Mouse (Mus musculus) monocyte, adult 59 days (primary cell): ENCODE data around the gene Ndufb10. TPM values are rescaled to one million over a fixed set of nuclear protein-coding genes. Genes with fewer than 3 reads are reported as not detected.

Experiments used
- total RNA-seq, 2 experiments: library from RNA; stranded (reverse); gene quantifications; one replicate each; pipeline ENCODE4 v1.2.4; 2023

The Ndufb10 gene
- 100 to 1,000 TPM in 1 of 2 experiments, 10 to 100 TPM in 1; 70.4 to 102 TPM for total RNA-seq

GRCm38 (mm10) chr17:24724184-24724583 is at the start of gene Ndufb10:
Gene Ndufb10, minus strand, starts transcription at chr17:24724478.

GRCm38 (mm10) chr17:24752415-24753394 is 28.4 kb upstream of the Ndufb10 start, which contains the start of gene Hs3st6:
Gene Hs3st6, plus strand, starts transcription at chr17:24752988.

GRCm38 (mm10) chr17:24736330-24737051 is 12.2 kb upstream of the Ndufb10 start, which contains the start of gene Msrb1:
Gene Msrb1, plus strand, starts transcription at chr17:24736642.

GRCm38 (mm10) chr17:24727618-24728017 is 3.3 kb upstream of the Ndufb10 start, which contains the start of gene Rpl3l:
Gene Rpl3l, plus strand, starts transcription at chr17:24727820.

GRCm38 (mm10) chr17:24717943-24718342 is 6.3 kb downstream of the Ndufb10 start, which contains the start of the genes Rnf151 and Rps2:
Gene Rnf151, minus strand, starts transcription at chr17:24718063.
Gene Rps2, plus strand, starts transcription at chr17:24718116.

GRCm38 (mm10) chr17:24706982-24707800 is 17.1 kb downstream of the Ndufb10 start, which contains the start of gene Tbl3:
Gene Tbl3, minus strand, starts transcription at chr17:24707660.

GRCm38 (mm10) chr17:24696011-24696697 is 28.1 kb downstream of the Ndufb10 start, which contains the start of the genes Gfer and Noxo1:
Gene Gfer, minus strand, starts transcription at chr17:24696156.
Gene Noxo1, plus strand, starts transcription at chr17:24696234.

GRCm38 (mm10) chr17:24689251-24690081 is 34.8 kb downstream of the Ndufb10 start, which contains the start of gene Syngr3:
Gene Syngr3, minus strand, starts transcription at chr17:24689955.

Other genes with a start within 250 kb of the Ndufb10 start
- 10 to 100 TPM; 19.4 to 24.9 TPM for gene Mlst8, start 245.4 kb downstream of the Ndufb10 start, total RNA-seq
- gene Caskin1, start 235.9 kb downstream of the Ndufb10 start, total RNA-seq = not detected
- 100 to 1,000 TPM; 141 to 154 TPM for gene Traf7, start 196.5 kb downstream of the Ndufb10 start, total RNA-seq
- gene Rab26, start 190.3 kb downstream of the Ndufb10 start, total RNA-seq = 1 to 10 TPM in 1 of 2 experiments, under 1 TPM in 1; 0.58 to 1.6 TPM
- gene Pkd1, start 174.6 kb downstream of the Ndufb10 start, total RNA-seq = 10 to 100 TPM; 41.4 to 46.0 TPM
- 10 to 100 TPM; 68.8 to 75.5 TPM for gene Tsc2, start 91.8 kb downstream of the Ndufb10 start, total RNA-seq
- 1 to 10 TPM; 1.7 to 2.5 TPM for gene Nthl1, start 91.8 kb downstream of the Ndufb10 start, total RNA-seq
- 1 to 10 TPM; 2.1 to 2.9 TPM for gene Slc9a3r2, start 74.2 kb downstream of the Ndufb10 start, total RNA-seq
- not detected for gene Npw, start 66.0 kb downstream of the Ndufb10 start, total RNA-seq
- 10 to 100 TPM; 46.6 to 48.8 TPM for gene Zfp598, start 54.8 kb downstream of the Ndufb10 start, total RNA-seq
- gene Syngr3, start 34.5 kb downstream of the Ndufb10 start, total RNA-seq = not detected
- gene Gfer, start 28.3 kb downstream of the Ndufb10 start, total RNA-seq = 10 to 100 TPM; 15.5 to 18.1 TPM
- gene Noxo1, start 28.2 kb downstream of the Ndufb10 start, total RNA-seq = 1 to 10 TPM; 3.4 to 5.3 TPM
- 10 to 100 TPM; 16.1 to 22.1 TPM for gene Tbl3, start 16.8 kb downstream of the Ndufb10 start, total RNA-seq
- not detected for gene Rnf151, start 6.4 kb downstream of the Ndufb10 start, total RNA-seq
- 100 to 1,000 TPM; 714 to 754 TPM for gene Rps2, start 6.4 kb downstream of the Ndufb10 start, total RNA-seq
- gene Rpl3l, start 3.3 kb upstream of the Ndufb10 start, total RNA-seq = 1 to 10 TPM; 1.6 to 3.7 TPM
- 100 to 1,000 TPM; 740 to 885 TPM for gene Msrb1, start 12.2 kb upstream of the Ndufb10 start, total RNA-seq
- not detected for gene Hs3st6, start 28.5 kb upstream of the Ndufb10 start, total RNA-seq
- not detected for gene Meiob, start 79.8 kb upstream of the Ndufb10 start, total RNA-seq
- gene Hagh, start 115.7 kb upstream of the Ndufb10 start, total RNA-seq = 10 to 100 TPM; 46.8 to 63.2 TPM
- gene Fahd1, start 125.9 kb upstream of the Ndufb10 start, total RNA-seq = 1 to 10 TPM; 2.6 TPM
- gene Igfals, start 141.5 kb upstream of the Ndufb10 start, total RNA-seq = 1 to 10 TPM in 1 of 2 experiments, under 1 TPM in 1; 0.84 to 1.5 TPM
- gene Nubp2, start 161.9 kb upstream of the Ndufb10 start, total RNA-seq = 10 to 100 TPM; 60.0 to 60.2 TPM
- gene Spsb3, start 162.2 kb upstream of the Ndufb10 start, total RNA-seq = 10 to 100 TPM; 26.4 to 26.5 TPM
- gene Eme2, start 170.6 kb upstream of the Ndufb10 start, total RNA-seq = 10 to 100 TPM; 23.1 to 23.8 TPM
- gene Mrps34, start 170.6 kb upstream of the Ndufb10 start, total RNA-seq = 10 to 100 TPM; 22.5 to 29.5 TPM
- 10 to 100 TPM; 23.7 to 24.7 TPM for gene Nme3, start 172.0 kb upstream of the Ndufb10 start, total RNA-seq
- gene Mapk8ip3, start 212.5 kb upstream of the Ndufb10 start, total RNA-seq = 100 to 1,000 TPM; 122 to 126 TPM
- 10 to 100 TPM; 21.5 to 28.3 TPM for gene Jpt2, start 236.2 kb upstream of the Ndufb10 start, total RNA-seq